Mouse (Mus musculus): ENCODE data around the gene Pde4d.

Pde4d gene

GRCm38 (mm10) chr13:109427541-109427940, 977.8 kb downstream of the Pde4d start:
- DNase-seq, result no peak

DNA sequence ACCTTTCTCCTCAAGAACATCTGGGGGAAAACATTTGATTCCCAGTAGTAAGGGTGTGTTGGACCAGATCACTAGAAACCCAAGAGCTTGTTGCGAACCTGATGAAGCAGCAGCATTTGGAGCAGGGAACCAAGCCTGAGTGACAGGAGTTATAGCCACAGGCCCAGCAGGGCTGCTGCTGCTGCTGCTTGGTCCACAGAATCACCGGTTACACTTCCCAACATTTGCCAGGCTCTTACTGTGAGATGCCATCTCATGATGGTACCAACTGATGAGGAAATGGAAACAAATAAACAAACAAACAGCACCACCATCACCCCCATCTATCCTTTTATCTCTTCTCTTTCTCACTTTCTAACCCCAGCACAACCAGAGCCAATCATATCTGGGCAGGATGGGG, 979.8 kb downstream of the Pde4d start:
- peak in 1 of 2 experiments; percentile 36 for DNase-seq

DNA sequence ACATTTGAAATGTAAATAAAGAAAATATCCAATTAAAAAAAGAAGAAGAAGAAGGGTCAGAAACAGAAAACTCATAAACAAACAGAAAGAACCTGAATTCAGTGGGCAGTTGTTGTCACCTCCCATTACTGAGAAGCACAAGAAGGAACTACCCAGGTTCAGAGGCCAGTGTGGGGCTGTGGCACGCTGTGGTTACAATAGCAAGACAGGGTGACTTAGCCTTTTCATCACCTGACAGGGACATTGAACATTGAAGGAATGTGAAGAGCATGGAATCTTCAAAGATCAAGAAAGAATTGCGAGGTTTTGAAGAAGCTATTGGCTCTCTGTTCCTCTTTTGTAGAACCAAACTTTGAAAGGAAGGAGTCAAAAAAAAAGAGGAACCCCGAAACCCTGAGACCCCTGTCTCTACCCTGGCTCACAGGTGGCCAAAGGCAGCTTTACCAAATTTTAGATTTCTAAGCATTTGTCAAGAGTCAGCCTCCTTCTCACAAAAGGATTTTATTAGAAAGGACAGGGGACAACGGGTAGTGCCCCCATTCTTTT, 987.6 kb downstream of the Pde4d start:
- DNase-seq, result no peak

DNA sequence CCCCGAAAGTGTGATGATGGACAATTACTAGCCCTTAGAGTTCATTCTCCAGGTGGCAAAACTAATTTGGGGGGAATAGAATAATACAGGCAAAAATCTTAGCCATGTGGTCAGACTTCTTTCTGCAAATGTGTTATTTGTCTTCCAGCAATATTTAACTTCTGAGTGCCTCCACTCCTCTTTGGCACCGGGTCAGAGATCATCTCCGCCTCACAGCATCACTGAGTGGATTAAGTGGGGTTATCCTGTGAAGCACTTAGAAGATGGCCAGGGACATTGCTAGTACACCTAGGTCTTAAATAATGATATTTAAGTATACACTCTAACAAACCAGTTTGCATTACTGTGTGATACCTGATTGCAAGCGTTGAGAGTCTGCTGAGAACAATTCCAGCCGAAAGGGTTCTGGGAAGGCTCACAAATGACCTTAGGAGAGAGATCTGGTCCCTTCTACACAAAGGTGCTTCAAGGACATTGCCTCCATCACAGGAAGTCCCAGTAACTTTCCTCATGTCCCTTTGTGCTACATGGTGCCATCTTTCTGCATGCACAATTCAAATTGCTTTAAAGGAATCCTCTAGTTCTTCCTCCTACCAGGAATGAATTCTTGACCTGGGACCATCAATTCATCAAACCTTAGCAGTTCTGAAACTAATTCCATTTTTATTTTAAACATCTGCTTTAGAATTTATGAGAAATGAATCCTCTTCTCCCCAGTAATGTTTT, 989.9 kb downstream of the Pde4d start:
- peak; percentile 24 to 38 for DNase-seq

GRCm38 (mm10) chr13:109440331-109440730, 990.6 kb downstream of the Pde4d start:
- DNase-seq, result peak; percentile 38 to 50

GRCm38 (mm10) chr13:109440881-109441280, 991.1 kb downstream of the Pde4d start:
- DNase-seq, result peak; percentile 79 to 83

- peak; percentile 25 to 40 for DNase-seq
These were observed 991.7 kb downstream of the Pde4d start for GRCm38 (mm10) chr13:109441401-109441973.

DNA sequence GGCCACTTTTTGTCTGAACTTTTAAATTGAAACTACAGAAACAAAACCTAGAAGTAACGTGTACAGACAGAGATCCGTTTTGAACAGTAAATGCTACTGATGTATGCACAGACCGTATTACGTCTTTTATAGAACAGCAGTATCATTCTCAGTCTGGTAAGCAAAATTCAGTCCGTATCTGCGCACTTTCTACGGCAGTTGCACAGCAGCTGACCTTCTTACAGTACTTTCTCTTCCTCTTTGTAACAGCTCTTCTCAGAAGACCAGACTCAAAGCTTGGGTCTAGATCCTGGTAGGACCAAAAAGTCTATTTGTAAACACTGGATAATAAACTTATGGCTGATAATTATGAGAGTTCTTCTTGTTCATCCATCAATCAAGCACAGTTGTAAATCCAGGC, 996.4 kb downstream of the Pde4d start:
- no peak for DNase-seq

DNA sequence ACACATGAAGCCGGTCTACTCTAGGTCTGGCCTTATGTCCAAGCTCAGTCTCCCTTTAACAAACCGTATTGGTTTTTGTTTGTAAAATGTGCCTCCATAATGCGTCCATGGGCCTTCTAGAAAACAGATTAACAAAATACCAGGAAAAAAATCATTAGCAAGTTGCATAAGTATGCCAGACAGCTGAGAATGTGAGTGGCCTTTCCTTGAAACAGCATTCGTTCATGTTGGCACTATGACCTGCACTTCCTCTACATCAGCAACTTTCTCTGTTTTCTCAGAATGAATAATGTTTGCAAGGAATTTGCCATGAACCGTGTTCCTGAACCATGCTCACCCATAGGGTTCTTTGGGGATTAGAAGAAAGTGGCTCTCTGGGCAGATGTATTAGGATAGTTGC, 998.4 kb downstream of the Pde4d start:
- no peak for DNase-seq

GRCm38 (mm10) chr13:109474344-109474743, 1024.6 kb downstream of the Pde4d start:
- no peak for DNase-seq

- DNase-seq, result no peak
These were observed 1031.7 kb downstream of the Pde4d start for GRCm38 (mm10) chr13:109481446-109481845.

DNA sequence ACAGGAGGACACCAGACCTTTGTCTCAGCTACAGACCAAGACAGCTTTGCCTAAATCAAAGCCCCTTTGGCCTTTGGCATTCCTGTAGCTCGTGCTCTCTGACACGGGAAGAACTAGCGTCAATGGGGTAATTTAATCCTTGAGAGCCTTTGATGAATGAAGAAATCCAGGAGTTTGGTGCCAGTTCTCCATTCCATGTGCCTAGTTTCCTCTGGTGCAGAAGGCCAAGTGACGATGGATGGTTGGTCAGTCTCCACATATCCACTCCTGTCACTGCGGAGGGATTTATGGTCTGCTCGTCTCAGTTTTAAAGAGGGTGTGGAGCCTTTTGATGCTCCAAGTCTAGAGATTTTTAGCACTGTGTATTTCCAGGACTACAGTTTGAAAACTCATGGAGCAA, 1036.4 kb downstream of the Pde4d start:
- DNase-seq, result no peak

DNA sequence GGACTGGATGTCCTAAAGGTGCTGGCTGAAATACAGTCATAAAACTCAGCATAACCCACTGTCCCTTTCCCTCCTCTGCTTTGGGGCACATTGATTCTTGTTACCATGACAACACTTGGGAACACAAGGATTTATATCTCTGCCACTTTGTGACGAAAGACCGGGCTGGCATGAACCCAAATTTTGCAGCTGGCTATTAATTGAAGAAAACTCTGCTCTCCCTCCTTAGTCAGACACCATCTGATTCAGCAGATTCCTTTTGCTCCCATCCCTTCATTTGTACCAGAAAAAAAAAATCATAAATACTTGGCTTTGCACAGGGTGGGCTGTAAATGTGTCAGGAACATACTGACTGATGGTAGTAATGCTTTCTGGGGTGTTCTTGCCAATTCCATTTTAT, 1037.6 kb downstream of the Pde4d start:
- DNase-seq, result peak; percentile 31 to 42

- no peak for DNase-seq
These were observed 1041.1 kb downstream of the Pde4d start for GRCm38 (mm10) chr13:109490853-109491252.

DNA sequence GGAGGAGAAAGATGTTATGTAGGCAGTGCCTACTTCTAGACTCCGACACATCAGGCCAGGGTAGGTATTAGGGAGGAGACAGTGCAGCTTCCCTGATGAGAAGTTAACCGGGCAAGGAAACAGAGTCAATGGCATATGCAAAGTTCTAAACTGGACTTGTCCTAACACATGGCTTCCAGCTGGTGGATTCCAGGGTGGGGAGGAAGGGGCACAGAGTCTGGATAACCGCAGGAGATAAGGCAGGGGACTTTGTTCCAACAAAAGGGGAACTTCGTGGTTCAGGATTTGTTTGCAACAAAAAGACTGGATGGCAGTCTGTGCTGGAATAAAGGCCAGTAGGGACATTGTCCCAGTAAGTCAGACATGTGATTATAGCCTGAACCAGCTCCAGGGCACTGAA, 1042.1 kb downstream of the Pde4d start:
- DNase-seq, result no peak

DNA sequence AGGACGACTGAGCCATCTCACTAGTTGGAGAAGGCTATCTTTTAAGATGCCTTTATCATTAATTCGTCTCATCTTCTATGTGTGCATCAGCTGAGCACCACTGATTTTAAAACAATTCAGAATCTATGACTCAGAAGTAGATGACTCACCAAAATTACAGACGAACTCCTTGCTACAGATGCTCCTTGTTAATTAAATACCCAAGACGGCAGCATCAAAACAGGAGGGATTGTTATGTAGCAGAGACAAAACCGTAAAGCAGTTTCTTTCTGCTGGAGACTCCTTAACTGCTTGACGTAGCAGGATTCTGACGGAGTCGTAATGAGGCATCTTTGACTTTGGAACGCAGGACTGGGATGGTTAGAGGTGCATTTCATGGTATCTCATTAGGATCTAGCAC, 1050.6 kb downstream of the Pde4d start:
- DNase-seq, result no peak

- DNase-seq, result no peak
These were observed 1053.0 kb downstream of the Pde4d start for GRCm38 (mm10) chr13:109502796-109503195.

DNA sequence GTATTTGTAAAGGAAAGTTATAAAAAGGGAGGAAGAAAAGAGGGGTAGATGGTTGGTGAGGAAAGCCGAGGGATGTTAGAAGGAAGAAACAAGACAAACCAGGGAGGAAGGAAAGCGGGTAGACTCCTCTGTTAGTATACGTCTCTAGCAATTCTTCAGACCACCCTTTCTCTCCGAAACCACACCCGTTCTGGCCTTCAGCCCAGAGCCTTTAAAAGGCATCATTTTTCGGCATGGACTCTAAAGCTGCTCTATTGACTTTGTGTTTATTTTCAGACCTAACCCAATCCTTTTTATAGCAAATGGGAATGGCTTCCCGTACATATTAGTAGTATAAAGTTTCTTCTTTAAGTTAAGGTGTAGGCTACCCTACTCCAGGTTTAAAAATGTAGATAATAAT, 1057.0 kb downstream of the Pde4d start:
- no peak for DNase-seq

DNA sequence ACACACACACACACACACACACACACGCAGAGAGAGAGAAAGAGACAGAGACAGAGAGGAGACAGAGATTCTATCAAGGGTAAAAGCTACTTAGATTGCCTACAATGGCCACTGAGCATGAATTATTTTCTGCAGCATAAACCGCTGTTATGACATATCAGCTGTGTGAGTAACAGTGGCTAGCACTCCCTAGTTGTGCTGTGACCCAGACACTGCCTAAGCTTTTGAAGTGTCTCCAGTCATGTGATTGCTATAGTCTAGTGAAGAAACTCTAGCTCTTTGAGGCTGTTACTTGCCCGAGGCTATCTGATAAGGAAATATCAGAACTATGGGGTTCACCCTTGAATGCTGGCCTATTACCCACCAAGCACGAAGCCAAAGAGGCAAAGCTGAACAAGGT, 1058.7 kb downstream of the Pde4d start:
- no peak for DNase-seq

DNA sequence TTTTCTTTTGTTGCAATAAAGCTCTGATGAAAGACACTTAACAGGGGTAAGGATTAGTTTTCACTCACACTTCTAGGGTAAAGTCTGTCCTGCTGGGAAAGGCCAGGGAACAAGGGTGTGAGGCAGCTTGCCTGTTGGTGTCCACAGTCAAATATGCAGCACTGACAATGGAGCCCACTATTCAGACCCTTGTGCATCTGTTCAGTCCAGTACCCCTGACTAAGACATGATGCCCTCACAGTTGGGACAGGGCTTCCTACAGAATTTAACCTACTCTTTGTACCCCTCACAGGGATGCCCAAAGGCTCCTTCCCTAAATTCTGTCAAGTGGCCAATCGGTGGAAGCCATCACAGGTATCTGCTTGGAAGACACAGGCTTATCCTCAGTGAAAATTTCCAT, 1068.4 kb downstream of the Pde4d start:
- DNase-seq, result no peak

DNA sequence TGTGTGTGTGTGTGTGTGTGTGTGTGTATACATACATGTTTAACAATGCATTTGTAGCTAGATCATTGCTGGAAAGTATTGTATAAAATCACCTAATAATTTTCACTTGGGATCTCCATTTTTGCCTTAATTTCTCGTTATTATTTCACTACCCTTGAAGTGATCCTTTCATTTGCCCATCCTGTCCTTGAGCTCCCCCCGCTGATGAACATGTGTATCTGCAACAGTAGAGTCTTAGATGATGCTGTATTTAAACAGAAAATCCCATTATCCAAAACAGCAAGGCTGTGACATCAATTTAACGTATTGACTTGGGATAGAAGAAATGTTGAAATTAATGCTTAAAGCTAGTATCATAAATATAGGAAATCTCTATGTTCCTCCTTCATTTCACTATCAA, 1069.7 kb downstream of the Pde4d start:
- DNase-seq, result peak in 1 of 2 experiments; percentile 12

DNA sequence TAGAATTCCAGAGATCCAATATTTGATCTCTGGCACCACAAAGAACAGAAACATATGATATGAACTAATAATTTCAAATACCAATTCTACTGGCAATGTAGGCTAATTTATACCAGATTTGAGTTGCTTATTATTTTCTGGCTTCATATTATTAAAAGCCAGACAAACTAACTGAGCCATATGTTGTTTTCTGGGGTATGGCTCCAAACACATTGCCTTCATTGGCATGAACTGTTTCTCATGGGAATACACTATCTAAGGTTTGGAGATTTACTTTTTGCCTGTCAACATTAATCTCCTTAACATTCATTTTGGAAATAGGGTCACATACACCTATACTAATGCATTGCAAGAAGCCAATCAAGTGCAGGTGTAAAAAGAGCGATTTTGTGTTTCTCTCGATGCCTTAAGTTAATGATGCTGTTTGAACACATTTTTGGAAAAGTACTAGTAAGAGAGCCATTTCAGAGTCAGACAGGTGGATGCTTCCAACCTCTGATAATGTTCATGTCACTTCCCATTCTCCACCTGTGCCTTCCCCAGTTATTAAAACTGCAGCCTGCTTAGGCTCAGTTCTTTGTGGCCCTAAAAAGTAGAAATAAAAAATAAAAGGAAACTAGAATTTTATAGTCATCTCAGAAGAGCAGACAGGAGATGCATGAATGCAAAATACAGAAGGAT, 1070.4 kb downstream of the Pde4d start:
- no peak for DNase-seq

- no peak for DNase-seq
These were observed 1084.2 kb downstream of the Pde4d start for GRCm38 (mm10) chr13:109533838-109534523.

All from cerebellum, postnatal 14 days (tissue).